Mouse (Mus musculus) thymus, postnatal 4 days (tissue): ENCODE measurements around the gene Eno3.
A peak's percentile ranks its signal among the peaks of the same experiment; 100 is the strongest.

Experiments
- DNase-seq: peaks from one replicate; pipeline ENCODE4 v3.0.0; 2021

The Eno3 gene

DNA sequence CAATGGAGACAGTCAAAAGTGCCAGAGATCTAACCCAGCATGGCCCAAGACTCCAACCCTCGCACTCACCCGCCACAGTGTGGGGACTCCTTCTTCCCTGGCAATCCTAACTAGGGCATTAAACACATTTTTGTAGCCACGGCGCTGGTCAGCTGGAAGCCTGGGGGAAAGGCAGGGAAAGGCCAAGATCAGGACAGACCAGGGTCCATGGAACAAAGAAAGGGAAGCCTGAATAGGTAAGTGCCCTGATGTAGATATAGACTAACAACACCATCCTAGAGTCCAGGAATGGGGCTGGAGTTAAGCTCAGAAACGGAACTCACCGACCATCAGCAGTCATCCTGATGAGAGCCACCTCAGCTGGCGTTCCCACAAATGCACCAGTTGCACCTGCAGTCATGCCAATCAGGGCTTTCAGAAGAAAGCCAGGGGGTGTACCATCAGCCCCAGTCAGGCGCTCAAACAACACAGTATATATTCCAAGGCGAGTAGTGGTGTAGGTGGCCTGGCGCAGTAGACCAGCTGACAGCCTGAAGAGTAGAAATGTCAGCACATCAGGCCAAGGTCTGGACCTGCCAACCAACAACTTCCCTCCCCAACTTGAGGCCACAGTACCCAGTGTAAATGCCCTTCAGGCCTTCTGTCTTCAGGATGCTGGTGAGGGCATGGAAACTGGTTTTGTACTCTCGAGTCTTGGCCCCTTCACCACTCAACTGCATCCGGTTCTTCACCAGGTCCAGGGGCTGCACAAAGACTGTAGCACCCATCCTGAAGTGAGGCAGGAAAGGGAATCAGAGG lies 11.3 kb upstream of the Eno3 start:
- peak; percentile 20 for DNase-seq

DNA sequence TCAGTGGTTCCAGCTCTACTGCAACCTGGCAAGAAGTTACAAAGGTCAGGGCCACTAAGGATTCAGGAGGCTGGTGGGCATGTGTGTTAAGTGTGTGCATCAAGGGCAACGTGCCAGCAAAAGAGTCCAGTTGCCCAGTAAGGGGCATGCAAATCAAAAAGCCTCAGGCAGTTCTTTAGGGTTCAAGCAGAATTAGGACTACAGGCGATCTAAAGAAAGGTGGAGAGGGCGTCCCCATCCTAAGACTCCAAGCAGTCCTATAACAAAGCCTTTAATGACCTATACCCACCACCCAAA lies 10.8 kb upstream of the Eno3 start:
- DNase-seq, result peak; percentile 25

DNA sequence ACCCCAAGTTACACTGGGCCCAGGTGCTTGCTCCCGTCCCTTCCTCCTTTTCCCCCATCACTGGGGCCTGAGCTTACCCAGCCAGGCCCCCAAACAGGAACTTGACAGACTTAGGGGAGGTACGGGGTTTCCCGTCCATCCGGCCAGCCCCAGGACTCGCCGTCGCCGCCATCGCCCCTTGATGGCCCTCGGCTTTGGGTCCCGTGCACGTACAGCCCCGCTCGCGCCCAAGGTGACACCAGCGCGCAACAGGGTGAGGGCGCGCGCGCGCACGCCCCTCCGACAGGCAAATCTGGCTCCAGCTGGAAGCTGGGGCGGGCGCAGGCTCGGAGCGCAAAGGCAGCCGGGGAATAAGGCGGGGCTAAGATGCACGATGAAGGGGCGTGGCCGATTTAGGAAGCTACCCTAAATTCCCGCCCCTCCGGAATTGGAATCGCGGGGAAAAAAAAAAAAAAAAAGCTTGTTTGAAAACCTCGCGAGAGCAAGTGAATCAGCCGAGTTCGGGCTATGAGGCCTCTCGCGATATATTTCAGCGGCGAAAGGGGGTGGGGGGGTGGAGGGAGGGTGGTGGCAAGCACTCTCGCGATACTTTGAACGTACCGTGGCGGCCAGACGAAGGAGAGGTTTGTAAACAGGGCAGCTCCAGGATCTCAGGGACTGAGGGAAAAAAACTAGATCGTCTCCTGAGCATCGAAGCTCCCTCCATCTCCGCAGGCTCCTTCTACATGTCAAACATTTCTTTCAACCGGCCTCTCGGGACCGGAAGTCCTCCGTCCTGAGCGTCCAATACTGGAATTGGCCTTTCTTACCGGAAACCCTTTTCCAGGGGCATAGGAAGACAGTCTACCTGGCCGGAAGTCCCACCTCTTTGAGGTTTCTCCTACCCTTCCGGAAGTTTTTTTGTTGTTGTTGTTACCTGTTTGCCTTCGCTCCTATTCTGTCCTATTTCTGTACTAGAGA lies 10.0 kb upstream of the Eno3 start, which contains the start of the genes Rnf167 and Slc25a11:
TSS of gene Rnf167 (plus strand) at position 545 of the 960 bp plus-strand sequence.
TSS of gene Slc25a11 (minus strand) at position 789 of the 960 bp plus-strand sequence.
- DNase-seq, result peak; percentile 97

DNA sequence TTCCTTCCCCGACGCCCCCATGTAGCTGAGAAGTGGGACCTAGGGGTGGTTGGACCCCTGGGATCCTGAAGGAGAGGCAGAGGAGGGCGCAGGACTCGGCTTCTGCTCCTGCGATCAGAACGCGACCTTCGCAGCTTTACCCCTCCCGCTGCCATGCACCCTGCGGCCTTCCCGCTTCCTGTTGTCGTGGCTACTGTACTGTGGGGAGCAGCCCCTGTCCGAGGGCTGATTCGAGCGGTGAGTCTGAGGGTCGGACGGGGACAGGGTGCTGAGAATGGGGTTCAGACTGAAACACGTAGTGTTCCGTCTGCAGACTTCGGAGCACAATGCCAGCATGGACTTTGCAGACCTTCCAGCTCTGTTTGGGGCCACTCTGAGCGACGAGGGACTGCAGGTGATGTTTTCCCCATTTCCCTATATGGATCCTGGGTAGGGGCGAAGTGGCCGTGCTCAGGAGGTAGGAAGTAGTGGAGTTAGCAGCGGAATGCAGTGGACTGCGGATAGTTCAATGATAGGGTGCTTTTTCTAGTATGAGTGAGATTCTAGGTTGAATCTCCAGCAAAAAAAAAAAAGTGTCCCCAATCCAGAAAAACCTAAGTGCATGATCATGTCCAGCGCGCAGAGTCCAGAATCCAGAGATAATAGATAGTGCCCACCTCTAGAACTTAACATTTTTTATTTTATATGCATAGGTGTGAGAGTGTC lies 9.1 kb upstream of the Eno3 start:
- DNase-seq, result peak; percentile 71

DNA sequence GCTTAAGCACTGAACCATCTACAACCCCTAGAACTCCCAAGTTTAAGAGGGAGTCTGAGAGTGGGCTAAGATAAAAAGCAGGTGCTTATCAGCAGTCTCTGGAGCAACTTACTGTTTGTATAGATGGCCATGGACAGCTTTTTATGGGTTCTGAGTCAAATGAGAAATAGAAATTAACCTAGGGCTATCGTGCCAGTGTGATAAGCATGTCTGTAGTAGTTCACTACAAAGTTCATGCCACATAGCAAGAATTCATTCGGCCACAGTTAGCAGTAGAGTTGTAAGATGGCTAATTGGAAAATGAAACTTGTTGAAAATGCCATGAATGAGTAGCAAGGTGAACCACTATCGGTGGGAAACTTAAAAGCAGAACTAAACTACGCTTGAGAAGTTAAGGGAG lies 8.5 kb upstream of the Eno3 start:
- DNase-seq, result no peak

DNA sequence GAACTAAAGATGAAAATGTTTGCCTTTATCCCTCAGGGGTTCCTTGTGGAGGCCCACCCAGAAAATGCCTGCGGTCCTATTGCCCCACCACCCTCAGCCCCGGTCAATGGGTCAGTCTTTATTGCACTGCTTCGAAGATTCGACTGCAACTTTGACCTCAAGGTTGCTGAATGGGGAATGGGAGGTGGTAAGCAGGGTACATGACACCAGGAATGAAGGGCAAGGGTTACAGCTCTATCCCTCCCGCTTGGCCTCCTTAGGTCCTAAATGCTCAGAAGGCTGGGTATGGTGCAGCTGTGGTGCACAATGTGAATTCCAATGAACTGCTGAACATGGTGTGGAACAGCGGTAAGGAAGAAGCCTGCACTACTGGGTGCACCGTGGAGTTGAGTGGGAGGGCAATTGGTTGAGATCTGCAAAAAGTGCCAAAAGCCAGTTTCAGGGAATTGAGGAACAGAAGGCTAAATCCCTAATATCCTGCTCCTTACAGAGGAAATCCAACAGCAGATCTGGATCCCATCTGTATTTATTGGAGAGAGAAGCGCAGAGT lies 7.7 kb upstream of the Eno3 start:
- peak; percentile 28 for DNase-seq

DNA sequence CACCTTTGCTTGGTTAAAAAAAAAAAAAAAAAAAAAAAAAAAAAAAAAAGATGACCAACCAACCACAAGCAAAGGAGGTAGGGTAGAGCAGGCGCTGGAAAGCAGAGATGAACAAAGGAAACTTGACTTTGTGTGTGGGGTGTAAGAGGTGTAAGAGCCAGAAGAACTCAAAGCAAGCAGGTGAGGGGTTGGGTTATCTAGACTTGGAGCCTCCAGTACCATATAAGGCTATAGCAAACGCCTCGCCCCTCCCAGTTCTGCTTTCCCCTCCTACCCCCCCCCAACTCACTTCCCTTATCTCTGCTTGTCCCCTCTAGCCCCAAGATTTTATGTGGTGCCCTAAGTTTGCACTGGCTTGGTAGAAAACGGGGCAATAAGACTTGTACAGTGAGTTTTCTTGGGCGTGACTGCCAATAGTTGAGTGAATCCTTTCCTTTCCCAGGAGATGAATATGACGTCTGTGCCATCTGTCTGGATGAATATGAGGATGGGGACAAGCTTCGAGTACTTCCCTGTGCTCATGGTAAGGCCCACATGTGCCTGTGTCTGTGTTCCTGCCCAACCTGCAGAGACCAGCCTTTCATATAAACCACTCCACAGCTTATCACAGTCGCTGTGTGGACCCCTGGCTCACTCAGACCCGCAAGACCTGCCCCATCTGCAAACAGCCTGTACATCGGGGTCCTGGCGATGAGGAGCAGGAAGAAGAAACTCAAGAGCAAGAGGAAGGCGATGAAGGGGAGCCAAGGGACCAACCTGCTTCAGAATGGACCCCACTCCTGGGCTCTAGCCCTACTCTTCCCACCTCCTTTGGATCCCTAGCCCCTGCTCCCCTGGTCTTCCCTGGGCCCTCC lies 6.5 kb upstream of the Eno3 start:
- peak; percentile 62 for DNase-seq

DNA sequence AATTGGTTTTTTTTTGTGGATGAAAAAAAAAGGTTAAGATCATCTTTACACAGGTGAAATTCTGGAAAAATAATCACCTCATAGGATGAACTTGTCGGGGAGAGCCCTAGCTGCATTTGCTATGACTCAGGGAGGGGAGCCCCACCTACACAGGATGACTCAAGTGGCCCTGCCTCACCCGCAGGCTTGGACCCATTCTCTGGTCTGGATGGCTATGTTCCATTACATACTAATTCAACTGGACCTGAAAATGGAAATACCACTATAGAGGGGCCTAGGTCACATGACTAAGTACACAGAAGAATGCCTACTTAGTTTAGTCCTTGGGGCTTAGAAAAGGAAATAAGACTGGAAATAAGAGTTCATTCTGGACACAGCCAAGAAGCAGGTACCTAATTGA lies 5.6 kb upstream of the Eno3 start:
- peak; percentile 33 for DNase-seq

DNA sequence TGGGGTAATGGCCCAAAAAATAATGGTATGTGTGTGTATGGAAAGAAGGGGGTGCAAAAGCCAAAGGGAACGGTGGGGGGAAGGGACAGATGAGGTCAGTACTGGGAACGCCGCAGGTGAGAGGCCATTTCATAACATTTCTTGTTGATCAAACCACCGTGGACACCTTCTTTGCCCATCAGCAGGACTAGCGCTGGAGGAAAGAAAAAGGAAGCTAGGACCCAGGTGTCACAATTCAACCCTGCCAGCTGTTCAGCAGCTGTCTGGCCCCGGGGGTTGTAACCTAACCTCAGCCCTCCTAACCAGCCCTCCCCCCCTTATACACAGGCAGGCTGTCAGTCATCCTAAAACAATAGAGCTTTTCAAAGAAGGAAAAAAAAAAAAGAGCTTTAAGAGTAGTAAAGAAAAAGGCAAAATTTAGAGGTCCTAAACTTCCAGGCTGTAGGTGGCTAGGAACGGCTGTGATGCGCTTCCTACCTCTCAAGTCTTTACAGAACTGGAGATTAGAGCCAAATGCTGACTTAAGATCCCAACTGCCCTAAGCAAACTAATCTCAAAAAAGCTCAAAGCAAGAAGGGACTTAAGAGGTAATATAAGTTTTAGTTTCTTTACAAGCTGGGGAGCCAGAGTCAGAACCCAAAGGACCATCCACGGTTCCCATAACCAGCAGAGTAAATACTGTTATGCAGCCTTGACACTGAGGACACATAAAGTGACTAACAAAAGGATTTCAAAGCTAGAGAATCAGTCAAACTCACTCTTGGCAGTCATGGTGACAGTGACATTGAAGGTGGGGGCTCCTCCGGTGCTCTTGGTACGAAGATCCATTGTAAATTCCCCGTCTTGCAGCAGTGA lies 4.7 kb upstream of the Eno3 start:
- DNase-seq, result peak; percentile 72

DNA sequence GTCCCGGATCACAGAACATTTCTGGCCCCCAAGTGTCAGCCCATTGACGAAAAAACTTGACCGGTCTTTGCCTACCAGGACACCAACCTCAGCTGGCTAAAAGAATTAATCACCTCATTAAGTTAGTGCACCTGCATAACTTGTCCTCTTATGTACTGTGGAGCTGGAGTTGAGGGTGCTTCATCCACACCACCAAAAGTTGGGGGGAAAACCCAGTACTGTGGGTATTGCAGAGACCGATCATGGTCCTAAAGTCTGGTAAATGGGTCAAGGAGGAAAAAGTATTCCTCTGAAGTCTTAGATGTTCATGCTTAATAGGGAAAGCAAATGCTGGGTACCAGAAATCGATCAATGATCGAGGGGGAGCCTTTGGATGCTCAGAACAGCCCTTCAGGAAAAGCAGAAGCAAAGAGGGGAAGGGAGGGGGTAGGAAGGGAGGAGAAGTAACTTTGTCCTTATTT lies 4.1 kb upstream of the Eno3 start:
- DNase-seq, result peak; percentile 30

DNA sequence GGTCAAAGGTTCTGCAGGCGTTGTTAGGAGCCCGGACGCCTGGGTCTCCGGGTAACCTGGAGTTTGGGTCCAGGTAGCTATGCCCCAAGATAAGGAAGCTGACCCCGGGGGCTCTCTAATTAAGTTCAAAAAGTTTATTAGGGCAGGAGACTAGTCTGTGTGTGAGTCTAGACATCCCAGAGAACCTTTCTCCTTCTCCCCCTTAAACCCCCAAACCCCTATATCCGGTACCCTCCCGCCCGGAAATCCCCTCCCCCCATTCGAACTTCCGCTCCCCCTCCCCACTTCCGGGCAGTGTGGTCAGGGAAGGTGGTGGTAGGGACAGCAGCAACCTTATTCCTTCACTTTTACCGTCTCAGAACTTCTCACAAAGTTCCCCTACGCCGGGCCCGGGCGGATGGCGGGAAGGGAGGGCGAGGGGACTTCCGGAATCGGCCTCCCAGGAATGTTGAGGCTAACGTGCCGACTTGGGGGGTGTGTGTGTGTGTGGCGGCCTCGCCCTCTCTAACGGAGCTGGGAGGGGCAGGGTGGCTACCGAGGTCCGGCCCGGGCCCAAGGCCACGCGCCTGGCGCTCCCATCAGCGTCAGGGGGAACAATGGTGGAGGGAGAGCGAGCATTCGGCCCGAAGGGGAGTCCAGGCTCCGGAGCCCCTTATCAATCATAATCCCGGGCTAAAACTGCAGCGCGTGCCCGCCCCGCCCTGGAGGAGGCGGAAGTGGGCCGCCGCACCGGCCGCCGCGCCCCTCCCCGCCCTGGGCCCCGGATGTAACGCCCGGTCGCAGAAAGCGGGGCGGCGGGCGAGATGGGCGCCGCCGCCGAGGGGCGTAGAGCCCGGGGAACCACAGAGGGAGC lies 3.4 kb upstream of the Eno3 start:
- DNase-seq, result peak; percentile 89

DNA sequence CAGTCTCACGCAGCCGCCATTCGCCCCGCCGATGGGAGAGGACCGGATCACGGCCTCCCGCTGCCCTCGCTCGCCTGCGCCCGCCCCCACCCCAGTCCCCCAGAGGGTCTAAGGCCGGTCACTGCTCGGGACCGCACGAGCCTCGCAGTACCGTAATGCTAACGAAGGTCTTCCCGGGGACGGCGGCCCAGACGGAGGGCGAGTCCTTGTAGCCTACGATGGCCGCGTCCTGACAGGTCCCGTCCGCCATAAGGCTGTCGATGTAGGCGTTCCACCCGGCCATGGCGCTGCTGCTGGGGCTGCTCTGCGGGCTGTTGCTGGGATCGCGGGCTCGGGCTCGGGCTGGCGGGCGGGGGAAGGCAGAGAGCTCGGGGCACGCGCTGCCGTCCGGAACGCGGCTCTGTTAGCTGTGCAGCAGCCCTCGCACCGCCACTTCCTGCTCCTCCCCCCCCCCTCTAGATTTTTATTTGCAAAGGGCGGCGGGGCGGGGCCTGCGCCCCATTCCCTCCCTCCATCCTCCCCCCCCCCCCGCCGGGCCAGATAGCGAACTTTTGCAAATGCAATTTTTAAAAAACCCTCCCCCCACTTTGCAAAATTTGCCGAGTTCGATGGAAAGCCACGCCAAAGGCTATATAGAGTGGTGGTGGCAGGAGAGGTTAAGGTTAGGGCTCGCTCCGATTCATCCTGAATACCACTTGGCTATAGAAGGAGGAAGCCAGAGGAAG lies 2.6 kb upstream of the Eno3 start, which contains the start of gene Pfn1:
TSS of gene Pfn1 (minus strand) at position 447 of the 725 bp plus-strand sequence.
- DNase-seq, result peak; percentile 89

DNA sequence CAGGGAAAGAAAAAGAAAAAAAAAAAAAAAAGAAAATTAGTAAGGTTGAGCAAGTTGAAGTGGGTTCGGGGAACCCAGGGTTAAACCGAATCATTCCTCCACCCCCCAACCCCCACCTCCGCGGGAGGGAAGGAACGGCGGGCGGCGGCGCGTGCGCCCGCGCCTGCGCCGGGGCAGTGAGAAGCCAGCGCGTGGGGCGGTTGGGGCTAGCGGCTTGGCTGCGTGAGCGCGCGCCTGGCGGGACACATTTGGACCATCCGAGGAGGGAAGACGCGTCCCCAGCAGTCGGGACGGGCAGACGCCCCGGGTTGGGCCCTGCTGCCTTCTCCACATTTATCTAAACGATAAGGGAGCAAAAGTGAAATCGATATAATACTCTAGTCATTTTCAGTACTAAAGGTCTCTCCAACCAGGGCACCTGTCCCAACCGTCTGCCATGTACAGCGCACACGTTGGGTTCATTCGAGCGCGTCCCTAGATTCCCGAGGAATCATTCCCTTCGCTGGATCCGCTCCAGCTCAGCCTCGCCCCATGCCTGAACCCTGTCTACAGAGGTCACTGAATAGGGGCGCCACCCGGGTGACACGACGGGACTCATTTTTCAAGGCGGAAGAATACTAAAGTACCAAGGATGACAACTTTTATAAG lies 2.0 kb upstream of the Eno3 start:
- DNase-seq, result peak; percentile 84

DNA sequence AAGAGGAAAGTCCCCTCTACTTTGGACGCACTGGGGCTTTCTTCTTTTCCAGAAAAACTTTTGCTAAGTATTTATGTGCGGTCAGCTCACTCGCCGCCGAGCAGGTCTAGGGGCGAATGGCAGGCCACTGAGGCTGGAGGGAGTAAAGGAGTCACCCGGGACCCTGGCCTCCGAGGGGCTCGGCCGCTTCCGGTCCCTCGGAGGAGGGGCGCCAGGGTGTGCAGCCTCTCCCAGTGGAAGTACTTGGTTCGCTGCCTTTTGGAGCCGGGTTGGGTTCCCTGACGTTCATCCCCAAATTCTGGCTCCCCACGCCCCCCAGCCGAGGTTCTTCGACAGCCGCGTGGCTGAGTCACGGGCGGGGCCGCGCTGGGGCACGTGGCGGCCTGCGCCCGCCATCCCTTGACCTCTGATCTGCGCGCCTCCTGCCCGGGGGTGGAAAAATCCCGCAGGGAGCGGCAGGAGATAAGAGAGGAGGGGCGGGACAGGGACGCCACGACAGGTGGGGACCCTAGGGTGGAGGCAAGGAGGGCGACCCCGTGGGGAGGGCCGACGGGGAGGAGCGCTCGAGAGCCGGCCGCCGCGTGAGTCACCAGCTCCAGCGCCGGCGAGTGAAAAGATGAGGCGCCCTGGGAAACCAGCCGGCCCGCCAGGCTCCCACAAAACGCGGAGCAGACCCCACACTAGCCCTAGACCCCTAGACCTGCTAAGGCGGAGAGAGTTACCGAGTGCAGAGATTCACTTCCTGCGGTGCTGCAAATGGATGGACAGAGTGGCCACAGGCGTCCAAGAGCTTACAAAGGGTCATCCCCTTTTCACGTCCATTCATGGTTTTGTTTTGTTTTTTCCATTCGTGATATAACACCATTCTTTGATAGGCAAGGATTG lies 1.2 kb upstream of the Eno3 start:
- peak; percentile 72 for DNase-seq

DNA sequence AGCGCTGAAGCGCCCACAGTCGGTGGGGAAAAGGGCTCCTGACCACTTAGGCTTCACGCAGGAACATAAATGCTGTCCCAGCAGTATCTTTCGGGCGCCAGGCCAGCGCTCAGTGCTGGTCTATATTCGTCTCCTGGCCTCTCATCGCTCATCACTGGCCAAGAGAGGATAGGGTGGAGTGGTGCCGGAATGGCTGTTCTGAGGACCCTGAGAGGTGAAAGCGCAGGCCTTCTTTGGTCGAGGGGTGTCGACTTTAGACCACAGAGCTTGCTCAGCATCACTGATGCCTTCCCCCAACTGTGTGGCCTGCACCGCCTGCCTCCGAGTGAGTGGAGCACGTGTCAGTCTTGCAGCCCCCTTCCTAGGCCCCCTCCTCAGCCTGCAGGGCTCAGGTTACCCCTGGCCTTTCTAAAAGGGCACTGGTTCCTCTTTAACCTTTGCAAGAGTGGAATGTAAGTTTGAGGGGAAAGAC lies 510 bp upstream of the Eno3 start:
- DNase-seq, result peak; percentile 46

DNA sequence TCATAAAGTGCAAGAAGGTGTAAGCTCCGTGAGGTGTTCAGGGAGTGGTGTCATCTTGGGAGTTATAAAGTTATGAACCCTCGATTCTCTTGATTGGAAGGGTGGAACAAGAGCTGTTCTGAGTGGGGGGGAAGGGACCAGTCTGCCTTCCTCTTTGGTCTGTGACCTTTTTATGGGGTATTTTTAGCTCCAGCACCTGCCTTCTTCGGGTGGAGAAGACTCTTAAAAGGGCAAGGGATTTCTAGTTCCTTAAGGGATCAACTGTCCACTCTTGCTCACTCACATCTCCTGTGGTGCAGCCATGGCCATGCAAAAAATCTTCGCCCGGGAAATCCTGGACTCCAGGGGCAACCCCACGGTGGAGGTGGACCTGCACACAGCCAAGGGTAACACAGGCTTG lies 571 bp downstream of the Eno3 start:
- peak; percentile 40 for DNase-seq

DNA sequence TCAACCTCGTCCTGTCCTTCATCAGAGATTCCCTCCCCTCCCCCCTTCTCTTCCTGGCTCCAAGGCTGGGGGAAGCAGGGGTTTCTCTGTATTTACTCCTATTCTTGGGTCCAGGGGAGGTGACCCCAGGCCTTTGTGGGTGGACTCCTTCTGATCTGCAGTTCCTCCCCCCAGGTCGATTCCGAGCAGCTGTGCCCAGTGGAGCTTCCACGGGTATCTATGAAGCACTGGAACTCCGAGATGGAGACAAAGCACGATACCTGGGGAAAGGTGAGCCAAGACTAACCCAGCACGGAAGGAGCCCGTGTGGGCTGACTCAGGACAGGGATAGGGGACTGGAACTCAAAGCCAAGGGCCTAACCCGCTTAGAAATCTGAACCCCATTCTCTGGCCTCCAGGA lies 989 bp downstream of the Eno3 start:
- no peak for DNase-seq
